Mouse (Mus musculus) cerebellum, adult 9-10 months (tissue): ENCODE data around the gene Tsks.

Source experiments
- DNase-seq: peaks from one replicate; pipeline ENCODE4 v3.0.0; 2022

Gene Tsks

DNA sequence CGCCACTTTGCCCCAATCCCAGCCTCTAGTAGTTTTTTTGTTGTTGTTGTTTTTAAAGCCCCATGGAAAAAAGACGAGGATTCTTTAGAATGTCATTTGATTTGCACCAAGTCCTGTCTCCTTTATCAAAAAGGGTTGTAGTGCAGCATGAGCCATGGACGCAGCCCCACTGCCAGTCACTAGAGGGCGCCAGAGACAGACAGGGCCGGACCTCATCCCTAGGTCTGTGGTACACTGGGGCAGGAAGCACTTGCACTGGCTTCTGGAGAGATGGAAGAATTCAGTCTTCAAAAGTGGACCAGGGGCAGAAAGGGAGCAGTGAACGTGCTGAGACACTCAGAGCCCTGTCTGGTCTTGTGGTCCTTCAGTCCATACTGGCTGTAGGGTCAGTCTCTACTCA lies 40.1 kb downstream of the Tsks start:
- peak; percentile 90 for DNase-seq

DNA sequence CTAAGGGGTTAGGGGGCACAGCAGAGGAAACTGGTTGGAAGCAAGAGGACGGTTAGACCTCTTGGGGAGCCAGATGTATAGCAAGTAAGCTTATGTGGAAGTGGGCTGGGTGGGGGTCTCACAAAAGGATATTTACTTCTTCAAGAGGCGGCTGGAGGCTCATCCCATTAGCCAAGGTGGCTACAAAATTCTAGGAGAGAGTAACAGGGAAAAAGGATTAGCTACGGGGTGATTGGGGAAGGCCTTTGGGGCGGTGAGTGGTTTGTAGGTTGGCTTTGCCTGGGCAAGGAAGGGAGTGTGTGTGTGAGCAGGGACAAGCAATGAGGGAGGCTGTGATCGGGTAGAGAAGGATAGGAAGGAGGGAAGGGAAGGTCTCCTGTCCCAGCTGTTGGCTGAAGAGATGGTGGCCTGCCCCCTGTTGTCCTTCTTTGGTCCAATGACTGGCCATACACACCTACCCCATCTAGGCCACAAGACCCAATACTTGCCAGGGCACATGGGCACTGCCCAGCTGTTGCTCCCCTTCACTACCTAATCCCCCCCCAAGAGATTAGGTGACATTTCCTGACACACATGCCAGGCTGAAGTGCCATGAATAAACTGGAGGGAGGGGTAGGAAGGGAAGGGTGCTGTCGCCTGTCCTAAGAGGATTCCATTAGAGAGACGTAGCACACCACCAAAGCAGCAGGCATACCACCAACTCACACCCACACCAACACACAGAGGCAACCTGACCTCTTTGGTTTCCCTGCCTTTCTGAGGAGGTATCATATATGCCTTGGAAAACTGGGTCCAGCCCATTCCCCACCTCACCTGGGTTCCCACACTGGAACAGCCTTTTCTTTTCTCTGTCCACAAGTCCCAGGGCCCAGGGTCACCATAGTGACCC lies 41.2 kb downstream of the Tsks start:
- no peak for DNase-seq

DNA sequence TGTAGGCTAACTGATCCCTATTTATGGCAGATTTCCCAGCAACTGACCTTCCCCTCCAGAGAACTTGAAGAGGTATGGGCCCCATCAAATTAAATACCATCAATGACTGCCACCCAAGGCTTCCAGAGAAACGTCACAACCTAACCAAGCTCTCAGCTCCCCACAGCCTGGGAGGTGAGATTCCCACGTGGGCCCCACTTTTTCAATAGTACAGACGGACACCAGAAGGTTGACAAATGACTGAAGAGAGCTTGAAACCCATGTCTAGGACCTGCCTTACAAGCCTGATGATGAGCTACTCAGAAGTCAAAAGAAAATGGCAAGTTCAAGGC lies 41.8 kb downstream of the Tsks start:
- DNase-seq: no peak

DNA sequence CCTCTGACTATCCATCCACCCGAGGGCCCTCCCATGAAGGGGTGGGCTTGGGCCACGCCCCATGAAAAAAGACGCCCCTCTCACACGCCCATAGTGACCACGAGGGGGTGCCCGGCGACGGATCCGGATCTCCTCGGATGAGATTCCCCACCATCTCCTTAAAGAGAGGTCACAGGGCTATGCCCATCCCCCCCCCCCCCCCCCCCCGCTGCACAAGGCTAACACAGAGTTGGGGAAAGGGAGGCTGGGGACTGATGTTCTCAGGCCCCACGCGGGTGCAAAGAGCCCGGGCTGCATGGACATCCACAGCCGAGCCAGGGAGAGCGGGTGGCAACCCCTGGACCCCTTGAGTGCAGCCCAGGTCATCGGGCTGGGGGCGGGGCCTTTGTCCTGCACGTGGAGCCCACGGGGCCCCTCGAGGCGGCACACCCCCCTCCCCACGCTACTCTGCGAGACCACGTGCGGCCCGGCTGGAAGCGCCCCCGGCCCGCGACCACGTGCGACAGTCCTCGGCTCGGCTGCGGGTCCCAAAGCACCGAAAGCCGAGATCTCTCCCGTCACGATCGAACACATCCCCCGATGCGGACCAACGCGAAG lies 42.7 kb downstream of the Tsks start:
- peak; percentile 78 for DNase-seq

DNA sequence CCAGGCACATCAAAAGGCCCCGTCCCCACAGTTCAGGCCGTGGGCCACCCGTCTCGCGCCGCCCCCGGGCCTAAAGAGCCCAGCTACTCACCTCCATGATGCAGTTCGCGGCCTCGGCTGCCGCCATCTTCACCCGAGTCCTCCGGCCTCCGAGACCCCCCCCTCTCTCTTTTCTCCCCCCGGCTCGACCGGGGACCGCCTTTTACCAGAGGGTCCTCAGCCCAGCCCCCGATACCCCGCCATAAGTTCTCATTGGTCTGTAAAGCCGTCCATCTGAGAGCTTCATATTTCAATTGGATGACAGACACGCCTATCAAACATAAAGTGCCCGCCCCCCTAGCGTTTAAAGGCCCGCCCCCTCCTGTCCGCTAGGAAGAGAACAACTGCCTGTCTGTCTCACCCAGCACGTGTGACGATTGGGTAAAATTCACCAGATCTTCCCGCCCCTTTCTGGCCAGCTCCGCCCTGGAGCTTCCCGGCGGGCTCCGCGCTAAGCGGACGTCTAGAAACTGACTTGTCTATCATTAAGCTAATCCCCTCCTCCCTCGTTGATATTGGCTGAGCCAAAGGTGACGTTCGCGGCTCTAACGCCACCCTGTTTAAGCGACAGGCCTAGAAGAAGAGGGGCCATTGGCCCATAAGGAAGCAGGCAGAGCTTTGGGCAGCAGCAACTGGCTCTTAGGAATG lies 43.3 kb downstream of the Tsks start, which contains the start of gene Prmt1:
Prmt1 (minus strand) TSS at position 377 of the 687 bp plus-strand sequence.
- DNase-seq: peak; percentile 100

DNA sequence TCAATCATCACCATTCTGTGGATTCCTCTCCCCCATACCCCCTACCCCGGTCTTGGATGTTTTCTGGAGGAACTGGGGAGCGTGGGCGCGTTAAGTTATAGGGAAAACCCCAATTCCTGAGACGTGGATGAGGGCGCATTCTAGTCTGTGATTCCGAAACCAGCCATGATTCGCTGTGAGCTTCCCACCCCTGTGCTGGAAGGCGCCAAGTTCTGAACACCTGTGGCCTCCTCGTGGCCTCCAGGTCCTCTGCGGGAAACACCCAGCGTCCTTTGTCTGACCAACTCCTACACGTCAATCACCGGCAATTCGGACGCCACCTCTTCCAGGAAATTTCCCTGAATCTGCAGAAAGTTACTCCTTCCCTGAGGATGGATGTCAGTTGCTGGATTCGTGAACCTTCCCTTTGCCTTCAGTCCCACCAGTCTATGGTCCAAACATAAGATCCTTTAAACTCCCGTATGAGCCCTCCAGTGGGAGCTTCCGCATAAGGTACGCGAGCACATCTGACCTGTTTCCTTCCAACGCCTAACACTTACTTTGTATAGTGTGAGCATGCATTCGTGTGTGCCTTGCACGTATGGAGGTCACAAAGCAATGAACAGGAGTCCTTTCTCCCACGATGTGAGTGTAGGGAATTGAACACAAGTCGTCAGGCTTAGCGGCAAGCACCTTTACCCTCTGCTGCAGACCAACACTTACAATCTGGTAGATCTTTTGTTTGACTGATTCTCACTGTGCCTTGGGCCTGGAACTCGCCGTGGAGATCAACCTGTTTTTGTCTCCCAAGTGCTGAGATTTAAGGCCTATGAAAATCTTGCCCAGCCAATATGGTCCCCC lies 44.1 kb downstream of the Tsks start:
- no peak for DNase-seq

DNA sequence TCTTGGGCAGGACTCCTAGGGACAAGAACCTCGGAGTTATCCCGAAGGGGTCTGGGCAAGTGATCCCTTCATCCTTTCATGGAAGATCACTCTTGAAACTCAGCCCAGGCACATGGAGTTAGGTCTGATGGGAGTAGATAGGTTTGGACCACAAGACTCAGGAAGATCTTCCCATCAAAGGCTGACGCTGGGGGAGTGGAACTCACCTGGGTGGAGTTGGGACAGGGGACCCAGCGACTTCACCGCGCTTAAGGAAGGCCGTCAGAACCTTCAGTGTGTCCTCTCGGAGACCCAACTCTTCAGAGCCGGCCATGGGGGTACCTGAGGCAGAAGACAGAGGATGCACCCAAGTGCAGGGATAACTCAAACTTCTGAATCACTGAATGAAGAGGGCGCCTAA lies 53.7 kb downstream of the Tsks start:
- no peak for DNase-seq

DNA sequence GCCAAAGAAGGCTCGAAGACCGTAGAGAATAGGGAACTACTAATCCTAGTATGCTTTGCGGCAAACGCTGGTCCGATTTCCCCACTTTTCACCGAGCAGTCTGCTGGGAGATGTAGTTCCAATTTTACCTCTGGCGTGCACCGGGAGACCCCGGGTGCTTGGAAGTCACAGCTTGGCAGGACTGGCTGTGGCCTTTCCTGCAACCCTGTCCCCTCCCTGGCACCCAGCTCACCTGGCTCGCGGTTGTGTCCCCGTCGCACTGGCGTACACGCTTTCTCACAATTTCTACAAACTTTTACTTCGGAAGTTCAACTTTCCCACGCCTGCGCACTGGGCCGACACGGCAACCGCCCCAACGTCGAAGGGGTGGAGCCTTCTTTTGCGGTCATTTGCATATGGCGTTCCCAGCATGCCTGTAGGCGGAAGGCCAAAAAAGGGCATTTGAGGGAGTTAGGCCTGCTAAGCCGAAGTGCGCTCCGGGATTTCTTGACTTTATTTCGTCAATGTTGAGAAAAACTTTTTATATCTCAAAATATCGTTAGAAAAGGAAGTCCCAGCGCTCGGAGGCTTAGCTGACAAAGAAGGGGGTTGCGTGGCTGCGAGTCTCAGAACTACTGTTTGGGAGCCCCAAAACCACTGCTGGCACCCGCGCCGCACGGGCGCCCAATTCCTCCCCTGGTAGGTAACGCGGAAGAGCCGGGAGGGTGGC lies 54.4 kb downstream of the Tsks start, which contains the start of gene Irf3:
Irf3 (plus strand) TSS at position 418 of the 709 bp plus-strand sequence.
- DNase-seq: peak; percentile 96

DNA sequence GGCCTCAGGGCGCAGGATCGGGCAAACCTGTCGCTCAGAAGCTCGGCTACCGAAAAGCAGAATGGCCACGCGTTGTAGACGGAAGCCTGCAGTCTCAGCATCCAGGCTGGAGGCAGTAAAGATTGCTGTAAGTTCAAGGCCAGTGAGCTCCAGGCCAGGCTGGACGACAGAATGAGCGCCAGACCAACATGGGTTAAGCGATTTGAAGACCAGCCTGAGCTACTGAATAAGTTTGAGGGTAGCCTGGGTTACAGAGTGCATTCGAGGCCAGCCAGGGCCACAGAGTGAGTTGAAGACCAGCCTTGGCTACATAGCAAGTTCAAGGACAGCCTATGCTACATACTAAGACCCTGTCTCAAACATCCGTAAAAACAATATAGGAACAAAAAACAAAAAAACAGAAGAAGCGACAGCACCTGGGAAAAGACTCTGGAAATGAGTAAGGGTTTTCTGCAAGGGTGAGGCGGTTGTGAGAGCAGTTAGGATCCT lies 55.0 kb downstream of the Tsks start:
- peak; percentile 59 for DNase-seq

DNA sequence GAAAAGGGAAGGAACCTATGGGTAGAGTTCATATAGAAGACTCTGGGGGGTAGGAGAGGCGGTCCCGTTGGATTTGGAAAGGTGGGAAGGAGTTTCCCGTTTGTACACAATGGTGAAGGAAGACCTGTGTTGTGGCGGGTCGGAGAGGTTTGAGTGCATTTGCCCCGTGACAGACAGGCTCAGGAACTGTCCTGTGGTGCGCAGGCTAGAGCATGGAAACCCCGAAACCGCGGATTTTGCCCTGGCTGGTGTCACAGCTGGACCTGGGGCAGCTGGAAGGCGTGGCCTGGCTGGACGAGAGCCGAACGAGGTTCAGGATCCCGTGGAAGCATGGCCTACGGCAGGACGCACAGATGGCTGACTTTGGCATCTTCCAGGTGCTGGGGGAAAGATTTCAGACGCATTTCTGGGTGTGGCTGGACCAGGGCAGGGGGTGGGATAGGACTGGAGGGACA lies 55.5 kb downstream of the Tsks start, which contains the start of gene Bcl2l12:
Bcl2l12 (minus strand) TSS at position 212 of the 455 bp plus-strand sequence.
- peak; percentile 64 for DNase-seq

DNA sequence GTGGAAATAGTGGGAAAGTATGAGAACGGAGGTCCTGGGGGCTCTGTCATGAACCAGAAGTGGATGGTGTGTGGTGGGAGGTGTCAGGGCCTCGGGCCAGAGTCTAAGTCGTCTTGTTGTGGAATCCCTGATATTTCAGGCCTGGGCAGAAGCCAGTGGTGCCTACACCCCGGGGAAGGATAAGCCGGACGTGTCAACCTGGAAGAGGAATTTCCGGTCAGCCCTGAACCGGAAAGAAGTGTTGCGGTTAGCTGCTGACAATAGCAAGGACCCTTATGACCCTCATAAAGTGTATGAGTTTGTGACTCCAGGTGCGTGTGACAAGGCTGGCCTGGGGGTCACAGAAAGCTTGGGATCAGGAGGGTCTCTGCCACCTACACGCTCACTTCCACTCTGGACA lies 56.7 kb downstream of the Tsks start:
- DNase-seq: no peak

DNA sequence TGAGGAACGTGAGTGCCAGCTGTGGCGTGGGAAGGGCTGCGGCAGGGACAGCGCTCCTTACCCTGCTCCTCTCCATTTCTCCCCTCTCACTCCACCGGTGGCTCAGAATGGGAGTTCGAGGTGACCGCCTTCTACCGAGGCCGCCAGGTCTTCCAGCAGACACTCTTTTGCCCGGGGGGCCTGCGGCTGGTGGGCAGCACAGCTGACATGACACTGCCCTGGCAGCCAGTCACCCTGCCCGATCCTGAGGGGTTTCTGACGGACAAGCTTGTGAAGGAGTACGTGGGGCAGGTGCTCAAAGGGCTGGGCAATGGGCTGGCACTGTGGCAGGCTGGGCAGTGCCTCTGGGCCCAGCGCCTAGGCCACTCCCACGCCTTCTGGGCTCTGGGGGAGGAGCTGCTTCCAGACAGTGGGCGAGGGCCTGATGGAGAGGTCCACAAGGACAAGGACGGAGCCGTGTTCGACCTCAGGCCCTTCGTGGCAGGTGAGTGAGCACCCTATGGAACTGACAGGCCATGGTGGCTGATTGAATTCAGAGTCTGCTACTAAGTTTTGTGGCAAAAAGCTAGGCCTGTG lies 57.6 kb downstream of the Tsks start:
- DNase-seq: no peak

DNA sequence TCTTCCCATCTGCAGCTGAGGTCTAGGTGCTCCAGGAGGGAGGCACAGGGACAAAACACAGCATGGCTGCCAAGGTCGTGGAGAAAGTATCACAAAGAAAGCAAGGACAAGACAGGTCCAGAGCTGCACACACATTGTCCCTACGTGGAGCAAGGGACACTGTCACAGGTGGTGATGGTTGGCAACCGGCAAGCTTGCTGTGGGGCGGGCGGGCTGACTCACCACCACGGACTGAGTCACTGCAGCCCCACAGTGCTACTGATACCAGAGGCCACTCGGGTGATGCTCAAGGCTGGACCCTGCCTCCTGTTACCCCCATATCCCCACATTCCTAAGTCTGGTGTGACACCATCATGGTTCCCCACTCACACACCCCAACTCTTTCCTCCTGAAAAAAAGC lies 59.4 kb downstream of the Tsks start:
- DNase-seq: no peak

DNA sequence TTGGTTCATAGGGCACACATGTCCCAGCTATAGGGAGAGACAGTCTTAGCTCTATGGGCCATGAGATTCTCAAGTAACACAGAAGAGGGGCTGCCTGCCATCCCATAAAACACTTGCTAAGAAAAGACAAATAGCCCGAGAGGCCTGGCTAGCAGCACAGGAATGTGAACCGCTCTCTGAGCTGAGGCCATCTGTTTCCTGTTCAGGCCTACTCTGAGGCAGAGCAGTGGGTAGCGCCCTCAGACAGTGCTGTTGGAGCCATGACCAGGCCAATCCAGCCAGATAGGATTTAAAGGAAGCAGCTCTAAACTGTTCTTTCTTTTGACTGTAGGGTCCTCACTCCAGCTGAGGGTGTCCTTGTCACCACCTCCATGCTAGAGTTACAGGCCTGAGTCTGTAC lies 61.5 kb downstream of the Tsks start:
- no peak for DNase-seq

DNA sequence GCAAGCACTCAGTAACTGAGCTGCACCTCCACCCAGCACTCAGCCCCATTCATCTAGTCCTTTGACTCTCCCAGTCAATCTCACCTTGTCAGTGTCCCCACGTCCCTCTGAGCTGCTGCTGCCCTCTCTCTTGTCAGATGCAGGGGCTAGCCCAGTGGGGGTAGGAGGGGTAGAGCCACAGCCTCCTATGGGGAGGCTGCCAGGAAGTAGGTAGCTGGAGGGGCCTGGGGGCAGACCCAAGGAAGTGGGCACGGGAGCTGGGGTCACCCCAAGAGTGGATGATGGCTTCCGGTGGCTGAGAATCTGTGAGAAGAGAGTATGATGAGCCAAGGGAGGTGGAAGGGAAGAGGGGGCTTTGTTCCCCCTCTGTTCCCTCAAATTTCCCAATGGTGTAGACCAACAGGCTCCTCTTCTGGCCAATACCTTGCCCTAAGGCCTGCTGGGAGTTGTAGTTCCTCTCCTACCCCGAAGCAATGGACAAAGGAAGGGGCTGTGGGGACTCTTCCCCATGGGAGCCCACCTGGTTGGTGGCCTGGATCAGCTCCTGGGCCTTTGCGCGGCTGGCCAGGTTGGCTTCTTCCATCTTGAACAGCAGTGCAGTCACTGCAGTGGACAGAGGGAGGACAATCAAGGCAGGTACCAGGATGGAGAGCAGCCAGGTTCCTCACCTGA lies 62.5 kb downstream of the Tsks start:
- no peak for DNase-seq

DNA sequence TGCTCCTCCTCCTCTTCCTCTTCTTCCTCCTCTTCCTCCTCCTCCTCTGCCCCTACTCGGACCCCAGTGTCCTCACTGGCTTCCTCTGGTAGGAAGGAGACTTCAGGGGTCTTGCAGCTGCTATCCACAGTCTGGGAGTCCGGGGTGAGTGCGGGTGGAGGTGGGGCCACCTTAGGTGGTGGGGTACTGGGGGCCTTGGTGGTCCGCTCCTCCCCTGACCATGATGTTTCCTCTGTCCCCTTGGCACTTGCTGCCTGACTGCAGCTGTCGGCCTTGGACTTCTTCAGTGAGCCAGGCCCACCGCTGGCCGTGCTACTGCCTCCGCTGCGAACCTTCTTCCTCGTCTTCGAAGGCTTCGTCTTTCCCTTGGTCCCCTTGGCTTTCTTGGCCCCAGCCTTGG lies 63.5 kb downstream of the Tsks start:
- DNase-seq: no peak

DNA sequence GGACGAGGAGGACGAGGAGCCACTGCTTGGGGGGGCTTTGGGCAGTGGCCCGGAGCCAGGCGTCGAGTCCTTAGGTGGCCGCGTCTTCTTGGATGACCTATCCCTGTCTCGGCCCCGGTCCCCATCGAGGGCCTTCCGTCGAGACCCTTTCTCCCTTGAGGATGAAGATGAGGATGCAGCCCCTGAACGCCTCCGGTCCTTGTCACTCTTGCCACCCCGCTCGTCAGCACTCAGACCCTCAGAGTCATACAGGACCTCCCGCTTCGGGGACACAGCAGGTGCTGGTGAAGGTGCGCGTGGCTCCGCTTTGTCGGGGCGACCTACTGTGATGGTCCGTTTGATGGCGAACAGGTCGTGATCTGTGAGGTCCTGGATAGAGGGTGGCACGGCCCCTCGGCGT lies 64.1 kb downstream of the Tsks start:
- no peak for DNase-seq
